Mouse (Mus musculus) ES-E14 (cell line): ENCODE results near the gene 9130213A22Rik.

Experiments used
- CHD2 ChIP-seq: IDR thresholded peaks from 2 replicates; pipeline ENCODE4 v1.6.1; 2014; ENCODE audit warnings: mild to moderate bottlenecking, low read depth, low read length, inconsistent platforms
- HCFC1 ChIP-seq: IDR thresholded peaks from 2 replicates; pipeline ENCODE4 v1.6.1; 2012; ENCODE audit warnings: low read length, inconsistent platforms, borderline replicate concordance; ENCODE audit not compliant: insufficient read depth
- MAFK ChIP-seq: IDR thresholded peaks from 2 replicates; pipeline ENCODE4 v1.6.1; 2014; ENCODE audit warnings: mild to moderate bottlenecking, low read depth, low read length, inconsistent platforms; ENCODE audit not compliant: insufficient read depth
- ZC3H11A ChIP-seq: IDR thresholded peaks from 2 replicates; pipeline ENCODE4 v1.6.1; 2012; ENCODE audit warnings: low read depth, mild to moderate bottlenecking, inconsistent platforms, low read length, borderline replicate concordance
- ZNF384 ChIP-seq: IDR thresholded peaks from 2 replicates; pipeline ENCODE4 v1.6.1; 2012; ENCODE audit warnings: low read depth, low read length, inconsistent platforms

DNA sequence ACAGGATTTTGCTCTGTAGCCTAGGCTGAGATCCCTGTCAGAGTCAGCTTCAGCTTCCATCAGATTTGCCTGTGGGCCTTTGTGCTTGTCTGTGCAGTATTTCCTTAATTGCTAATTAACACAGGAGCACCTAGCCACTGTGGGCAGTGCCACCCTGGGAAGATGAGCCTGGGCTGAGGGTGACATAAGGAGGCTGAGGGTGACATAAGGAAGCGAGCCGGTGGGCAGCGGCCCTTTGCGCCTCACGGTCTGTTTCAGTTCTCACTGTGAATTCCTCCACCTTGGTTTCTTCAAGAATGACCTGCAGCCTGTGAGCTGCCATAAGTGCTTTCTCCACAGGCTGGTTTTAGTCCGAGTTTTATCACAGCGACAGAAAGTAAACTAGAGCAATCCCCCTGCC lies 40.8 kb downstream of the 9130213A22Rik start:
- TF ChIP-seq ZC3H11A (no peak), ZNF384 (no peak), MAFK (no peak), HCFC1 (no peak), CHD2 (no peak)
